Mouse (Mus musculus) liver, adult 2 months (tissue): ENCODE results near the gene Vps13c.

Experiments used
- CTCF ChIP-seq: fragments of 200-500 bp; IDR thresholded peaks from 2 replicates; pipeline ENCODE4 v1.5.1; 2011; ENCODE audit warnings: low read depth, low read length, control low read depth
- POLR2A ChIP-seq: fragments of 200-500 bp; IDR thresholded peaks from 2 replicates; pipeline ENCODE4 v1.6.1; 2011; ENCODE audit warnings: low read length, control low read depth; ENCODE audit not compliant: insufficient read depth; ENCODE audit errors: extremely low read depth

GRCm38 (mm10) chr9:67896646-67897295 is 56.6 kb downstream of the Vps13c start:
- TF ChIP-seq CTCF (no peak), POLR2A (no peak)
